Mouse (Mus musculus) spleen, postnatal 36 days (tissue): Measurements from ENCODE around the gene Frrs1l.

ENCODE experiments used
- DNase-seq, 2 experiments: peaks; one replicate each; pipeline ENCODE4 v3.0.0; 2022; ENCODE audit warnings: low spot score in 2 of 2, mixed read lengths in 1 of 2

Frrs1l gene

GRCm38 (mm10) chr4:56990215-56990584 lies at the start of gene Frrs1l:
TSS of gene Frrs1l (minus strand) at chr4:56990391.
- no peak for DNase-seq

DNA sequence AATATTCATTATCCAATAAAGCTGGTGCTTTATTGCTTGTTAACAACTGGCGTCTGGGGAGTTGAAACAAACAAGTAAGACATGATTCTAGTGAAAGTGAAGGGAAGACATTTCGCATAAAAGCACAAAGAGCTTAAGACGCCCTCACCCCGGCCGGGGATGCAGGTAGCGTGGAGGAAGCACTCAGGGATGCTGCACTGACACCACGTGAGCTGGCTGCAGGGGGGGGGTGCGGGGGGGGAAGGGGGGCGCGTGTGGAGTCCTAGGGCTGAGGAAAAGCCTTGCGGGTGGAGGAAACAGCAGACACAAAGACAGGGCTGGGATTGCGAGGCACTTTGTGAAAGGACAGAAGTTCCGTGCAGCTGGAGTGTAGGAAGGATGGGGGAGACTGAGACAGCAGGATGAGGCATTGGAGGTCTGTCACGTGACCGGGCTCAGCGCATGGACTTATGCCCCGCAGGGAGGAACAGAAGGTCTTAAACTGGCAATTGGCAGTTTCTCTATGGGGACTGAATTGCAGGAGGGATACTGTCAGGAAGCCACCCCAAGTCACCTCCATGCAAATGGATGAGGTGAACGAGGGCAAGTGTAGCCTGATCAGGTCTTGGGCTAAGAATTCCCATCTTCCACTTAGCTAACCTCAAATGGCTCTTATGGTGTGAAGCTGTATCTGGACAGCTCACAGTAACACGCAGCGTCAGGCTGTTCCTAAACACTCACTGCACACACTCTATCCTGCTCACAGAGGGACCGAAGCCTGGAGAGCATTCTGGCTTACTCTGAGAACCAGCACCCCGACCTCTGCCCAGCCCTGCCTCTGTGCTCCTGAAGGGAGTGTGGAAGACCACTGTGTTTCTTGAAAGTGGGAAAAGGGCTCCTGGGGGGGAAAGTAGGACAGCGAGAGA lies 49.2 kb upstream of the Frrs1l start:
- DNase-seq = no peak

DNA sequence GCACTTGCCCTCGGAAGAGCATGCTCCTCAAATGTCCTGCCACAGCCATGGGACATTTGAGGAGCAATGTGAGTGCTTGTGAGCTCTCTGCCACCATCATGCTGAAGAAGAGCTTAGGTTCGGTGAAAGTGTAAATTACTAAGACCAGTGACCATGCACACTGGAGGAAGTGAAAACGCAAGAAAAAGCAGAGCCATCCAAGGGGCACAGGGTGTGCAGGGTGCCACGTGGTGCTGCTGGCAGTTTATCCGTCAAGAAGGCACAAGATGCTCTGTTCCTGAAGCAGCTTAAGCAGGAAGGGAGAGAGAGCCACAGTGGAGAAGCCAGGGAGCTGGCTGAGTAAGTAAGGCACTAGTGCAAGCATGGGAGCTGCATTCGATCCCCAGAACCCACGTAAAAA lies 47.4 kb upstream of the Frrs1l start:
- DNase-seq = peak; percentile 53 to 54

- DNase-seq = no peak
Observed at GRCm38 (mm10) chr4:57034169-57034568, 44.0 kb upstream of the Frrs1l start.

DNA sequence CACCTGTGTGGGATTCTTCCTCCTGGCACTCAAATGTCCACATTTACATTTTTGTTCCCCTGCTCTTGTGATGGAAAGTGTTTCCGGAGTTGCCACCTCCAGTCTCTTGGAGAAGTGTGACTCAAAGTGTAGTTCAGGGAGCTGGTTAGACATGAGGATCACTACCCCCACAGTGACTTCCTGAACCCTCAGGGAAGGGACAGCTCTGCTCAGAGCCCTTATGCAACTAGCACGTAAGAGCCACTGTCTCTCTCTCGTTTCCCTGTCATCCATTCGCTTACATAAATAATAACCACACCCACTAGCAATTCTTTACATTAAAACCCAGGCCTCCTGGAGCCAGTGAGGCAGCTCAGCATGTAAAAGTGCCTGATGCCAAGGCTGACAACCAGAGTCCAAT lies 41.2 kb upstream of the Frrs1l start:
- no peak for DNase-seq

GRCm38 (mm10) chr4:57027954-57028353 lies 37.8 kb upstream of the Frrs1l start:
- peak in 1 of 2 experiments; percentile 26 for DNase-seq

- DNase-seq = peak; percentile 43 to 44
Observed at GRCm38 (mm10) chr4:57023527-57023926, 33.3 kb upstream of the Frrs1l start.

GRCm38 (mm10) chr4:57021288-57021687 lies 31.1 kb upstream of the Frrs1l start:
- no peak for DNase-seq

DNA sequence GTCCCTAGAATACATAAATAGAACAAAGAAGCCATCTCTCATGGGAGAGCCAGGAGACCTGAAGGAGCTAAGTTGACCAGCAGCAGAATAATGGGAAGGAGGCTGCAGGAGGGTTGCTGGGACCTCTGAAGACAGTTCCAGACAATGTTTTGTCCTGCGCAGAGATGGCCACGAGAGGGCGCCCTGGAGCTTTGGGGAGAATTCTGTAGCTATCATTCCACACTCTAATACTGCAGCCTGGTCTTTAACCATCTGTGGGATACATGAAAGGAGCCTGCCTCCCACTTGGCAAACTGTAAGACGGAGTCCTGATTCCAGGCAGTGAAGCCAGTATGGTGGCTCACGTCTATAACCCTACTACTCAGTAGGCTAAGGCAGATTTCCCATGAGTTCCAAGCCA lies 27.0 kb upstream of the Frrs1l start:
- DNase-seq = peak; percentile 52 to 56

DNA sequence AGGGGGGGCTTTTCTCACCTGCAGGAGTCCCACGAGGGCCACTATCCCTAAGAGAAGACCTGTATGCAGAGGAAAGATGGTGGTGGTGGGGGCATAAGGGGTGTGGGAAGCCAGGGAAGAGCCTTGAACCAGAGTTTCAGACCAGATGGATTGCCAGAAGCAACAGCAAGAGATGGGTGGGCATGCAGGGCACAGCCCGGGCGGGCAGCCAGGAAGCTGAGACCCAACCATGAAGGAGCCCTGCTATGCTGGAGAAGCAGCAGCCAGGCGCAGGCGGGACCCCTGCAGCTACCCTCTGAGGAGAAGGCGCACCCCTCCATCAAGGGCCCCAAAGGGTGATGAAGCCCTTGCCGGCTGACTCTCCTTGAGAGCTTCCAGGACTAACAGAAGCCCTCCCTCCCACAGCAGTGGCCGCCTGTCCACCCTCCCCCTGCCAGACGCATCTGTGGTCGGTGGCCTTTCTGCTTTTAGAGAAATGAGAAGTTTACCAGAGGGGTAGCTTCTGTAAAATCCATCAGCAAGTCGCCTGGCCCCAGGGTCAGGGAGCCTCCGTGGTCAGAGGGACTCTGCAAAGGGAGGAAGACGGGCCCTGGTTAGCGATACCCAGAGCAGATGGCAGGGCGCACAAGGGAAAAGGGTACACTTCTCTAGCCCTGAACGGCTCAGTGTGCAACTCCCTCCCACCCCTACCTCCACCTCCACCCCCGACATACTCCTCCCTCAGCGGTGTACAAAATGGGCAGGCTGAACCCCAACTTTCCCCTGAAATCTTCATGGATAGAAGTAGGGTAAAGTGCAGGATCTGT lies 26.4 kb upstream of the Frrs1l start:
- DNase-seq = no peak

DNA sequence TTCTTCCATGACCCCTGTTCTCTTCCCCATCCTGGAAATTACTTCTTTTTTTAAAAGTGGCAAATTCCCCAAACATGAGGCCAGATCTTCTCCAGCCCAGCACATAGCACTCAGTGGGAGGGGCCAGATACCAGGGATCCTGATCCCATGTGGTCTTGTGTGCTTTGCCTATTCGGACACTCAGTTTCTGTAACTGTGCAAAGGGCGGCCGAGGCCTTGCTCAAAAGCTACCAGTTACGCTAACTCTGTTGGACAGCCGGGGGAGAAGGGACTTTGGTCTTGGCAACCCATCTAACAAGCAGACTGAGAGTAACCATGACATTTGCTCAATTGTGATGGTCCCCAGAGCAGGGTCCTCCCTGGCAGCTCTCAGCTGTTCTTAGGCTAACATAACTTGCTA lies 24.8 kb upstream of the Frrs1l start:
- no peak for DNase-seq

DNA sequence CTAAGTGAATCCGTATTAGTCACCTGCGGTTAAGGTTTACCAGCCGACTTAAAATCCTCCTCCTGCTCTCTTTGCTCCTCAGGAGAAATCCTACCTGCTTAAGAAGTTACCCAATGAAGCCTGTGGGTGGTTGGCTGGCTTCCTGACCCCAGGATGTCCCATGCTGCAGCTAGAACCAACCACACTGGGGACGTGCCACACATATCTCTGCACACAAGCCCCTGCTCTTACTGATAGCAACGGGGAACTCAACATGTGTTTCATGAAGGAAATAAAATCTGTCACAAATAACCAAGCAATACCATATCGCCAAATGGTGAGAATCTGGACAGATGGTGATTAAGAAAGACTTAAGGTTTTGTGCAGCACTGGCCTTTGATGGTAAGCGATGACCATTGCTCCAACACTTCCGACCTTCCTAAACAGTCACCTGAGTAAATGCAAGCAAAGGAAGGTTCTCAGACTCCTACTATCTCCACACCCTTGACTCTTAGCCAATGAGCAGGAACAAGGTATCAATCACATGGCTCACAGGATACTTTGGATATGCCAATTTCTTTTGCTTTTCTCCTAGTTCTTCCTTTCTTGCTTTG lies 21.4 kb upstream of the Frrs1l start:
- no peak for DNase-seq

DNA sequence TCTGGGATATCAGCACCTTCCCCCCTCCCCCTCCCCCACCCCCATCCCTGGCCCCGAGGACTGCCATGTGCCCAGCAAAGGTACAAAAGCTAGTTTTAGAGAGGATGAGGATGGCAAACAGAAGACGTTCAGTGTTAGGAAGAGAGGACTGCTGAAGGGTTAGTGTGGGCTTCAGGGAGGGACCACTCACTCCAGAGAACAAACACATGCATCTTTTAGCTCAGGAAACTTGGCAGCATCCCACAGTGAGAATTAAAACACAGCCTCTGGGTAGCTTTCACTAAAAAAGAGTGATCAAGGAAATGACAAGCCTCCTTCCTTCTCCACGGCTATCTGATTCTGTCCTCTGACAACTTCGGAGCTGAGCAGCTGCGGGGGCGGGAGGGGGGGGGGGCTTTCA lies 20.7 kb upstream of the Frrs1l start:
- DNase-seq = no peak

DNA sequence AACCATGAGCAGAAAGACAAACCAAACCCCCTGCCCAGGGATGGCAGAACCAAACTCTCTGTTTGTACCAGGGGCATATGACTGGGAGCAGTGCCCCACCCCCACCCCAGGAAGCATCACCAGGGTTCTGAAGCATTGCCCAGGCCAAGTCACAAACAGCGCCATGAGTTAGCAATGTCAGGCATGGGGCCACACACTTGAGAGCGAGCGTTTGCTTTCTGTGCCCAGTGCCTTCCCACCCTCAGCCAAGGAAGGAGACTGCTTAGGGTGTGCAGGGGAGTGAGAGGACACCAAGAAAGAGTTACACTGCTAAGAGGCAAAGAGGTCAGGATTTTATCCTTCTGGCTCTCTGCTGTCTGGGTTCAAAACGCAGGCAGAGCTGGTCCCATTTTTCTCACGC lies 20.2 kb upstream of the Frrs1l start:
- DNase-seq = no peak

GRCm38 (mm10) chr4:57007717-57008116 lies 17.5 kb upstream of the Frrs1l start:
- DNase-seq = no peak

DNA sequence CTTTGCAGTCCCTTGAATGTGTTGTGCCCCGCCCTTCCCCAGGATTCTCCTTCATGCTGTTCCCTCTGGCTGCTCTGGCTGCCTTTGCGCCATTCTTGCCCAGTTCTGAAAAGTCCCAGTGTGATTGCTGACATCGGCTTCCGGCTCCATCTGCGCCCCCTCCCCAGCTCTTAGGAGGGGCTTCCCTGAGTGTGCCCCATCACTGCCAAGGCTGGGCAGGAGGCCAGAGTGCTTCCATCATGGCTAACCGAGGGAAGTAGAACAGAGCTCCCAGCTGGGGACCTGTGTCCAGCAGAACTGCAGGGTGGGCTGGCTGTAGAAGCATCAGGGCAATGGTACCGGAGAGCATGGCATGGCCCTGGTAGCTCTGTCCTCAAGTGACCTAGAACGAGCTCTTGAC lies 14.8 kb upstream of the Frrs1l start:
- DNase-seq = no peak

DNA sequence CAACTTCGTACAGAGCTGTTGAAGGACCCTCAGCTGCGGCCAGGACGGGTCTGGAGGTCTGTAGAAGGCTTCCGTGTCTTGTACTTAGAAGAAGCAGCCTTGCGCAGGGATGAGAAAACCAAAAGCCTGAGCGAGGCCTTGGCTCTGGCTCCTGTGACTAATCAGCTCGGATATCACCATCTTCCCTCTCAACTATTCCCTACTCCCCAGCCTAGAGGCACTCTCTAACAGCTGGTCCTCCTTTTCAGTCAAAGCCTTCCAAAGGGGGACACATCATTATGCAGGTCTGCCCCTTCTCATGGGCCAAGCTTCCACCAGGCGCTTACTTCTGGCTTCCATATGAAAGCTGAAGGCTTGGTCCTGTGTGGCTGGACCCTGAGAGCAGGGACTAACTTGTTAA lies 13.7 kb upstream of the Frrs1l start:
- no peak for DNase-seq

DNA sequence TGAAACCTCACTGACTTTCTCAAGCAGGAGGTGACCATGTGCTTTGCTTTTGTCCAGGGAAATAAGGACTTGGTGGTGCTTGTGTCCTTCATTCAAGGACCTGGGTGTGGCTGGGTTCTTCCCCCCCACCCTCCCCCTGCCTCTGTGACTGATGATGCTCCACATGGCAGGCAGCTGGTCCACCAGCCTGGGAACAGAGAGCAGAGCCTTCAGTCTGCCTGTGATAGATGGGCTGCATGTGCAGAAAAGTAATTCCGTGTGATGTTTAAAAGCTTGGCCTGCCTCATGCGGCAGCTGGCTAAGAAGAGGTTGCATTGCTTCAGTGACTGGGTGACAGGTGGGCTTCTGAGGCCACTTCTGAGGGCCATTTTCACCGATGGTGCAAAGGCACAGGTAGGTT lies 12.6 kb upstream of the Frrs1l start:
- no peak for DNase-seq

DNA sequence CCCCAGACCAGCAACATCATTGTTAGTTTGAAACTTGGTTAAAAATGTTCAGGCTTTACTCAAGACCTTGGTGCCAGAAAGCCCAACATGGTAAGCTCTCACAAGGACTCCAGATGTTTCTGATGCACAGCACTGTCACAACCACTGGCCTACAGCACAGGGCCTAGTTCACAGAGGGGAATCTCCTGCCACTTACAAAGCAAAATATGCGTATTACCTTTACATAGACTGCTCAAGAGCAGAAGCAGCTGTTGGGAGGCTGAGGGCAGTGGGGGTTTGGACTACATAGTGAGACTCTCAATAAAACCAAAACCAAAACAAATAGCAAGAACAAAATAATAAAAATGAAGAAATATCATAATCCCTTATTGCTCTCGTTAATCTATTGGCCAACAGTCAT lies 11.2 kb upstream of the Frrs1l start:
- no peak for DNase-seq

DNA sequence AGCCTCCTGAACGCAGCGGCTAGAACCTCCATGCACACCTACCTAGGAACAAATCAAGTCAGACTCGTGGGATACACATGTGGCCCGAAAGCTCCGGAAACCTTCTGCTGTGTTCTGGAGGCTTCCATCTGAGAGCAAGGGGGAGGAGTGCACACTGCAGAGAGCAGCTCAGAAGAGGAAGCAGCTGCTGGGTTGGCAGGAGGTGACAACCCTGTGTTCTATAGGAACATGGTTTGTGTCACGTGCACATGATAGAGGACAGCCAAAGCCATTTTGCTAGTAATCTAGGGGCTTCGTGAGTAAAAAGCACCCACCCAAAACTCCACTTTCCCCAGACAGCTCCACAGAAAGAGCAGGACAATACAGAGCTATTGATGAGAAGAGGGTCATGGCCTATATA lies 3.1 kb upstream of the Frrs1l start:
- peak in 1 of 2 experiments; percentile 3 for DNase-seq

- no peak for DNase-seq
Observed at GRCm38 (mm10) chr4:56991951-56992350, 1.8 kb upstream of the Frrs1l start.

- DNase-seq = no peak
Observed at GRCm38 (mm10) chr4:56989431-56990214, 568 bp downstream of the Frrs1l start.
